Mouse (Mus musculus) adrenal gland, postnatal 10 days (tissue): ENCODE results near the gene Fchsd2. TPM values are rescaled to one million over a fixed set of nuclear protein-coding genes. Genes with fewer than 3 reads are reported as not detected.

ENCODE experiments used
- DNase-seq: peaks from one replicate; pipeline ENCODE4 v3.0.0; 2021; ENCODE audit warnings: mixed read lengths
- total RNA-seq, 2 experiments: library from RNA; stranded (reverse); gene quantifications; 2 replicates each; pipeline ENCODE4 v1.2.3; 2021

Fchsd2 gene
- total RNA-seq, 2 experiments from 2014 or later = 22.1 to 30.2 TPM

DNA sequence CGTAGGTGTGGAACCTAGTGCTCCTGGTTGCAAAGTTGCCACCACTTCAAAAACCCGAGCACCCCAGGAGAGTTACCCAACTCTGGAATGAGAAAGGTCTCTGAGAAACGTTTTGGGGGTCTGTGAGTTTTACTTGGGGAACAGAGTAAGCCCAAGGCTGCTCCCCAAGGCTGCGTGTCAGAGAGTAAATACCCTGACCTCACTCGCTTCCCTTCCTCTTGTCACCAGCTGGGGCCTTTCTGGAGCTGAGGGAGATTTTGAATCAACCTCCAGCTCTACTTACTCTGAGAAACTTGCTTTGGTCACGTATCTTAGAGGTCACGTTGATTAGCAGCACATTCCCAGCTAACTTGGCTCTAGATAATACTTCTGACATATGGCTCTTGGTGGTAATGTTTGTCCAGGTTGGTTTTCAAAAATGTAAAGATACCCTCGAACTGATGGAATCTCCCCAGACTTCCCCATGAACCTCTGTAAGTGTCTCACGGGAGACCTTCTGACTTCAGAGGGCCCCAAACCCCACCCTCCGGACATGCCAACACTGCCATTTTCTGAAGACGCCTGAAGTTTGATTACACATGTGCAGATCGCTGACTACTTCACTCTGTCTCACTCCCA lies 20.4 kb upstream of the Fchsd2 start:
- DNase-seq = no peak

DNA sequence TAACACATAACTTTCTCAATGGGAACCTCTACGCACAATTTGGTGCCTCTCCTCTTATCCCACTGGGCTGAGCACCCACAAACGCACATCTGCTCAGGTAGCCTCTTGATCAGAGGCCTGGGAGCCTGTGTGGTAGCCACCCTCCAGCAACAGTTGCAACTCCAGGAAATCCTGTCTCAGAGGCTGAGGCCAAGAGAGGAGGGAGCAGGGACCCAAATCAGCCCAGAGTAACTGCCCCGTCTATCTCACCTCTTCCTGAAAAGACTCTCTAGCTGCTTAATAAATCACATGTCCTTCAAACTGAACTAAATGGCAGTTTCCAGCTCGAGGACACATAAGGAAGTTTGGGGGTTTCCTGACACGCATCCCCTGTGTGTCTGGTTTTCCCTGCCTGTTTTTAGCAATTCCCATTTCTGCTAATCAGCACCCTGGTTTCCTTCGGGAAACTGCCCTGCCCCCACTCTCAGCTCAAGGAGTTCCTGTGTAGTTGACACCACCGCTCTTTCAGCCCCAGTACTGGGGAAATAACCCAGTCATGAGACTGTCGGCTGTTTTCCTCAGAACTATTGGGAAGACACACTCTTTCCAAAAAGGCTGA lies 18.4 kb upstream of the Fchsd2 start:
- peak; percentile 43 for DNase-seq

GRCm38 (mm10) chr7:101083562-101084166 lies 9.0 kb upstream of the Fchsd2 start:
- no peak for DNase-seq

- no peak for DNase-seq
These were observed 7.7 kb upstream of the Fchsd2 start for GRCm38 (mm10) chr7:101084816-101085456.

DNA sequence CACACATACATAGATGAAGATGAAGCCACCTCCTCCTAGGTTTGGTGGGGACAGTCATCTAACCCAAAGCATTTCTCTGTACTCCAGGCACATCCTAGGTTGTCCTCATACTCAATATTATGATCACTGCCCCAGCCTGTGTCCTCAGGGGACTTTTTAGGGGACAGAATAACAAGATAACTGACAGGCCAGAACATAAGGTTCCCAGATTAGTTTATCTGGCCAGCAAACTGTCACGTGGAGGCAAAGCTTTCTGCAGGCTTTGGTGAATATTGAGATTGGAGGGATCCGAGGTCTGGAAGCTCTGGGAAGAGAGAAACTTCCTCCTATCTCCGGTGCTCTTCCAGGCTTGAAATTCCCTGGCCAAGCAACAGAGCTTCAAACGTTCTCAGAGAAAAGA lies 6.9 kb upstream of the Fchsd2 start:
- DNase-seq = no peak

GRCm38 (mm10) chr7:101088687-101089086 lies 4.0 kb upstream of the Fchsd2 start:
- DNase-seq = peak; percentile 31

GRCm38 (mm10) chr7:101089242-101089641 lies 3.4 kb upstream of the Fchsd2 start:
- DNase-seq = no peak

- DNase-seq = no peak
These were observed 568 bp downstream of the Fchsd2 start for GRCm38 (mm10) chr7:101093231-101093630.

DNA sequence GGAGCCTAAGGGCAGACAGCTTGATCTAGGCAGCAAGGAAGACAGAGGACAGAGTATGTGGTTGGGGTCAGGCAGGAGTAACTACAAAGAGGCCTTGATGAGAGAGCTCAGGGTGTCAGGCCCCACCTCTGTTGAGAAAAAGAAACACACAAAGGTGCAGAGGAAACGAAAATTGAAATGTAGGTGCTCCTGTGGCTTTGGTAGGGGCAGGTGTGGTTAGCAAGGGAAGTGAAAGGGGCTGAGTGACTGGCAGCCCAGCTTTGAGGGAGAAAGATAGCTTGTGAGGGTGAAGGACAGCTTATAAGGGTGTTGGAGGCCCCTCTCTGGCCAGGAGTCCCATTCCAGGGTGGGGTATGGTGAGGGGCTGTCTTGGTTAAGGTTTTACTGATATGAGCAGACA lies 2.1 kb downstream of the Fchsd2 start:
- DNase-seq = no peak

DNA sequence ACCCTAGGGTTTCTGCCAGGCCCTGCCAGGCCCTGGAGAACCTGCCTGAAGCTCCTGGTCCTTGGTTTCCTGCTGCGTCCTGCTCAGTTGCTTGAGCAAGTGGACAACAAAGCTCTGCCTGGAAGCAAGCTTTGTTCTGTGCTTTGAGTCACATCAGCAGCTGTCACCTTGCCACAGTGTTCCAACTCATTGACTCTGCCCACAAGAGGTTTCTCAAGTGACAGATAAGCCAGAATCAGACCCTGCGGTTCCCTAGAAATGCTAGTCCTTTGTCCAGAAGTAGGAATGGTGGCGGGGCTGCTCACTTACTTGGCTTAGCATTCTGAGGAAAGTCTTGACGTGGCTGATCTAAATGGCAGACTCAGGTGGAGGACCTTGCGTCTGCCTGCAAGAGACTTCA lies 2.9 kb downstream of the Fchsd2 start:
- DNase-seq = no peak

- no peak for DNase-seq
These were observed 3.9 kb downstream of the Fchsd2 start for GRCm38 (mm10) chr7:101096576-101096975.

DNA sequence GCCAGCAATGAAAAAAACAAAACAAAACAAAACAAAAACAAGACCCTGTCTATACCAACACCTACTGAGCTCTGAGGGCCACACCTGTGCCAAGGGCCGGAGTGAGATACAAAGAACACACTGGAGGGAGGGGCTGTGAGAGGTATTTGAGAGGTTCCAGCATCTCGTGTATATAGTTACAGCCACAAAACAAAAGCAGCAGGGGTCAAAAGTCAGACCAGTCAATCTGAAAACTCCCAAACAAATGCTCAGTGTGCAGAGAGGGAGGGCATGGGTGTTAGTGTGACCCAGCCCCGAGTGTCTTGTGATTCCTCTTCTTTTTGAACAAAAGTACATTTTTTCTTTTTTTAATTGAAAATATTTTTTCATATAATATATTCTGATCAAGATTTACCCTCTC lies 4.4 kb downstream of the Fchsd2 start:
- DNase-seq = no peak

DNA sequence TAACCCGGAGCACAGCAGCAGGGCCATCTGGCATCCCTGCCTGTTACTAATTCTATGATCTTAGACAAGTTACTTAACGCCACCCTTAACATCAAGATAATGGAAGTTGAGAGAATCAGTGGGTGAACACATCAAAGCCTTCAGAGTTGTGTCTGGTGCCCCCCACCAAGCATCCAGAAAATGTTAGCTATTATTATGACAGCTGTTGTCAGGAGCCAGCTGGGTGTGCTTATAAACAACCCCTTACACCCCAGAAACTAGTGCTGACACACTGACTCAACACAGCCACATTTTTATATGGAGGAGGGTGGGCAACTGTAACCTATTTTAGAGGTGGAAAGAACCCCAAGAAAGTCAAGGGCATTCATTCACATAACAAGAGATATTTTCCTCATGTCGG lies 7.3 kb downstream of the Fchsd2 start:
- no peak for DNase-seq

- peak; percentile 22 for DNase-seq
These were observed 8.6 kb downstream of the Fchsd2 start for GRCm38 (mm10) chr7:101101156-101101691.

GRCm38 (mm10) chr7:101106666-101107065 lies 14.0 kb downstream of the Fchsd2 start:
- no peak for DNase-seq

DNA sequence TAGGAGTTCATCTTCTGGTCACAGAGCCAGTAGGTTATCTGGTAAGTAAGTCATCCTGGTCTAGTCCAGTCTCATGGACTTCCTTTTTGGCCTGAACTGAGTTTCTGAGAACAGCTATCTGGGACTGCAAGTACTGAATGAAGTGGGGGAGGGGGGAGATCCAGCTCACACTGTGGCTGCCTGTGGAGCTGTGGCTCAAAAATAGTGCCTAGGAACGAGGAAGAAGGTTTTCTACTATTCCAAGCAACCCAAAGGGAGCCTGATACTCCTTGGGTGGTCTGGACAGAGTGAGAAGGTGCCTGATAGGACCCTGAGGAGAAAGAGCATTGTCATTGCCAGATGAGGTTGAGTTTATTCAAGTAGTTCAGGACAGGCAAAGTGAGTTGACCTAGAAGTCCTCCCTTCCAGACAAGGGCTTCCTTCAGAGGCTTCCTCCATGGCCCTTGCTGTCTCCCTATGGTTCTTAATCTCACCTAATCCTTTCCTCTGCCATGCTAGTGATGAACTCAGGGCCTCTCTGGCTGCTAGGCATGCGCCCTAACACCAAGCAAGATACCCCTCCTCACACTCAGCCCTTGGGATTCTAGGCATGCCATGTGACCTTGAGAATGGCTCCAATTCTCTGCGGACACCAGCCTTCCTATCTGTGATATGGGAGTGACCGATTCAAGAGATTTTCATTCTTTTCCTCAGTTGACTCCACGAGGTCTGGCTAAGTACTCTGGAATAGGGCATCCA lies 14.6 kb downstream of the Fchsd2 start:
- peak; percentile 18 for DNase-seq

- peak; percentile 99 for DNase-seq
These were observed 15.4 kb downstream of the Fchsd2 start for GRCm38 (mm10) chr7:101107968-101108652.

- DNase-seq = peak; percentile 90
These were observed 16.0 kb downstream of the Fchsd2 start for GRCm38 (mm10) chr7:101108653-101109005.

DNA sequence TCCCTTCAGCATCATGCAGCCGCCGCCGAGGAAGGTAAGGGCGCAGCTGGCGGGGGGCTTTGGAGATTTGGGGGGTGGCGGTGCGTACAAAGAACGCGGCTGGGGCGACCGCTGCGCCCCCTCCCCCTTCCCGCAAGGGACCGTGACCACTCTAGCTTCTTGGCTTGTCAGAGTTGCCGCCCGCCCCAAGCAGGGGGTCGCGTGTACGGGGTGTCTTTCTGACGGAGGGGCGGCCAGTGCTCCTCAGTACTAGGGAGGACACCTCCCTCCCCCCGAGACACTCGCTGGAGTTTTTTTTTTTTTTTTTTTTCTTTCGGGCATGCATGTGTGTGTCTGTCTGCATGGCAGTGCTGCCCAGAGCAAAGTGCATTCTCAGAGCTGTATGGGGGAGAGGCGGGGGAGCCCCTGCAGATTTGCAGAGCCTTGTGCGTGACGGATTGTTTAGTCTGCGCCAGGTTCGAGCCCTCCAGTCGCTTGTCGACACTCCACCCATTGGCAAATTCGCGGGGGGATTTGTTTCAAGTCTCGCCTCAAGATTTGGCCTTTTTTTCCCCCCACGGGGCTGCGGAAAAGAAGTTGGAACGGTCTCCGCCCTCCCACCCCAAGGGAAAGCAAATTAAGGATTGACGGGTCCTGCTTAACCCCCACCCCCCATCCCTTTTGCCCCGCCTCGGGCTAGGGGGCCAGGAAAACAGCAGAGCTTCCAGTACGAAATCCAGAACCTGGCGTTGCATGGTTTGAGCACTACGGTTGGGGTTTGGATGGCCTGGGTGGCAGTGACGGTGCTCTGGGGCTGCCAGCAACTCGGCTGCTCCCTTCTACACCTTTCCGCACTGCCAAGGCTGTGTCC lies 16.6 kb downstream of the Fchsd2 start:
- DNase-seq = peak; percentile 43

GRCm38 (mm10) chr7:101109856-101110350 lies 17.2 kb downstream of the Fchsd2 start:
- DNase-seq = peak; percentile 36

DNA sequence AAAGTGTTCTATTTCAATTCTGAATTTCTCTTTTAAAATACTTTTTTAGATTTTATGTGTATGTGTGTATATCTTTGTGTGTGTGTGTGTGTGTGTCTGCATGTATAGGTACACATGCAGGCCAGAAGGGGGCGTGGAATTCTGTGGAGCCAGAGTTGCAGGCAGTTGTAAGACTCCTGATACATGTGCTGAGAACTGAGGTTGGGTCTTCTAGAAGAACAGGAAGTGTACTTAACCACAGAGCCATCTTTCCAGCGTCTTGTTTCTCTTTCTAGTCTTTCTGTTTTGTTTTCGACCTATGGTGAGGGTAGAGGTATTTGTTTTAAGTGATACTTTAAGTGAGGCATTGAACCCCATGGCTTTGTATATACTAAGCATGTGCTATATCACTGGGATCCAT lies 20.7 kb downstream of the Fchsd2 start:
- DNase-seq = no peak
